Mouse (Mus musculus) CD4-positive, CD25-positive, alpha-beta regulatory T cell, adult 4 months (primary cell): Measurements from ENCODE around the gene Rab3gap1. TPM values are rescaled to one million over a fixed set of nuclear protein-coding genes. Genes with fewer than 3 reads are reported as not detected.

Experiments used
- ATAC-seq: one replicate; pipeline ENCODE4 v1.8.0; 2017
- polyA plus RNA-seq, 2 experiments: library from polyadenylated mRNA; unstranded; fragments of 100-300 nt; shearing (Covaris generic); gene quantifications; one replicate each; pipeline ENCODE4 v1.2.1; 2017

The Rab3gap1 gene
- polyA plus RNA-seq, 2 experiments from 2014 or later: 60.2 to 85.7 TPM

DNA sequence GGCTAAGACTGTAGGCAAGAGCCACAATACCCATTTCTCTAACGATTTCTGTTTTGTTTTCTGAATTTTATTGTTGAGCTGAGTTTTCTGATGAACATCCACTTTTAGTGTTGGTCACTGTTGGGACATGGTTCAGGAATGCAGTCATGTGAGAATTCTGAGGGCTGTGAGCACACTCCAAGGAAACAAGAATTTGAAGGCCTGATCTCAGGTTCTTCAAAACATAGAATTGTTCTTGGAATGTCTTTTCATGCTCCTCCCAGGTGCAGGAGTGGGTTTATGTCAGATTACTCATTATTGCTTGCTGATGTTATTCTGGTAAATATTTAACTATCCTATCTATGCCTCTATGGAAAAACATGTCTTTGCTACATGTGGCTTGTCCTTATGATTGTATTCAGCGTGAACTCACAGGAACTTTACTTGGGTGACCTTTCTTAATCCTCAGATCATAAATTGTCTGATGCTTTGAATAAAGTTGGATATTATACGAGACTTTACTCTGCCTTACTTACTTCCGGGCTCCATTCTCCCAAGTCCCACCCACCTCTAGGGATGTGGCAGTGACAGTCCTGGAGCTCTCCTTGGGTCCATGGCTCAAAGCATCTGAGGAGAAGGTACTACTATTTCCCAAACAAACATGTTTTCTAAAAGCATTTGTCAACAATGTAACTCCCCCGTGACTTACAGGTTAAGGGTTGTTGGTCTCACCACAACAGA is 114.9 kb downstream of the Rab3gap1 start:
- no peak for ATAC-seq

DNA sequence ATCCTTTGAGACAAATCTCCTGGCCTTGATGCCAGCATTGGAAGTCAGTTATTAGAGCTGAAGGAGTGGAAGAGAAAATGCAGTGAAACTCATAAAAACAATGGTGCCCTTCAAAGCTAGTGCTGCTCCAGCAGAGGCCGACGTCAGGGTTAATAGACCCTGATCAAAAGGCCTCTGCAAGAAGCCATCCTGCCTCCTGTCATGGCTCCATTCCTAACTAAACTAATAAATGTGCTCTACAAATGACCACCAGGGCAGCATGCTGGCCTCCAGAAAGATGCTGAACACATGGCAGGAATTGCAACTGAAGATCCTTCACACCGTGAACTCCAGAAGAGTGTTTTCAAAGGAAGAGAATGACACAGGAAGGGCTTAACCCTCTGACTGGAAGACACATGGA is 116.8 kb downstream of the Rab3gap1 start:
- ATAC-seq: no peak

DNA sequence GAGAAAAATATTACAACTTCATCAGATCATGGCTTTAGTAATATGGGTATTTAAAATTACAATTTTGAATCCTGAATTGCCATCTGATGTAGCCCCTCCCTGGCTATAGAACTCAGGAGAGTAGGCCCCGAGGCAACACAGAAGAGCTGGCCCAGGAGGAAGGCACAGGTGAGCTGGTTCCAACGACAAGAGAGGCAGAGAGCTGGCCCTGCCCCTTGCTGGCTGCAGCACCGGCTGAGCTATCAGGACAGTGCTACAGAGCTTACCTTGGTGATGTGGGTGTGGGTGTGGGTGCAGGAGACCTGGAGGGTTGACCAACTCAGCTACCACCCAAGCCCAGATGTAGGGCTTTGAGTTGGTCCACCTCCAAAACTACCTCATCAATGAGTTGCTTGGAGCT is 119.7 kb downstream of the Rab3gap1 start:
- ATAC-seq: no peak

GRCm38 (mm10) chr1:127989387-127989786 is 120.8 kb downstream of the Rab3gap1 start:
- no peak for ATAC-seq

- no peak for ATAC-seq
Measured at GRCm38 (mm10) chr1:127989876-127990731, 121.5 kb downstream of the Rab3gap1 start.

Other genes with a start within 250 kb of the Rab3gap1 start
- under 1 TPM in 1 of 2 experiments, not detected in 1; 0.12 TPM for gene Tmem163, start 189.2 kb upstream of the Rab3gap1 start, polyA plus RNA-seq
- under 1 TPM in 1 of 2 experiments, not detected in 1; 0.34 TPM for gene Acmsd, start 139.4 kb upstream of the Rab3gap1 start, polyA plus RNA-seq
- 100 to 1,000 TPM; 102 to 119 TPM for gene Ccnt2, start 94.6 kb upstream of the Rab3gap1 start, polyA plus RNA-seq
- 1 to 10 TPM in 1 of 2 experiments, under 1 TPM in 1; 0.32 to 1.1 TPM for gene Map3k19, start 13.7 kb upstream of the Rab3gap1 start, polyA plus RNA-seq
- 1 to 10 TPM; 1.5 to 3.8 TPM for gene Zranb3, start 234.3 kb downstream of the Rab3gap1 start, polyA plus RNA-seq
- 100 to 1,000 TPM; 121 to 143 TPM for gene R3hdm1, start 234.5 kb downstream of the Rab3gap1 start, polyA plus RNA-seq